Mouse (Mus musculus): ENCODE results near the gene Kcnj6. TPM values are rescaled to one million over a fixed set of nuclear protein-coding genes. Genes with fewer than 3 reads are reported as not detected.

The Kcnj6 gene
- polyA plus RNA-seq, 1 experiment from 2014 or later, result 3.3 TPM

DNA sequence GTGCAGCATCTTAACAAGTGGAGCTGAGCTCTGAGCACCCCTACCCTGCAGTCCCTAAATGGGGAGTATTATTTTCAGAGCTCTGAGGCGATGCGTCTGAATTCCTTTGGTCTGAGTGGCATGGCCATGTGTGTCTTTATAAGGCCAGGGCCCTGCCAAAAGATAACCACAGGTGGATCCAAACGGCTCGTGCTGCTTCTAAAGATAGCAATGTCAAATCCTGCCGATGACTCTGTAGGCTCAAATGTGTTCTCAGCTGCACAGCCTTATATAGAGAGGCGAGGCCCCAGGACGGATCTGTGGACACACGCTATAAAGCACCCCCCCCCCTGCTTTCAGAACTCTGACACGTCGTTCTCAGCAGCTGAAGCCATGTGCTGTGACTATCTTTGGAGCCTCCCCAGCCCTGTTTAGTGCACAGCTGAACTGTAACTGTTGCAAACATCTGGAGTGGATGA, 275.9 kb downstream of the Kcnj6 start:
- H3K9me3 ChIP-seq (ENCODE audit: control insufficient read depth, low read length), result no peaks in the 10 kb centered on the region
- ATAC-seq (ENCODE audit: low FRiP score, low TSS enrichment), result no peak
- H3K4me2 ChIP-seq (ENCODE audit: low read length), result no peak overlapping the region
- H3K27me3 ChIP-seq (ENCODE audit: control insufficient read depth, insufficient read depth, low read length), result no peaks in the 10 kb centered on the region
- WGBS, result 83% methylated on average over 10 of the region's 10 CpGs
- no peak overlapping the region for H3K4me3 ChIP-seq (replicated peaks; ENCODE audit: low read depth, low read length)
- no peak overlapping the region for H3K9ac ChIP-seq (replicated peaks; ENCODE audit: low read length)
- no peak overlapping the region for H3K27ac ChIP-seq (replicated peaks; ENCODE audit: low read depth, low read length)
- H3K4me1 ChIP-seq (ENCODE audit: control insufficient read depth, insufficient read depth, low read length), result peaks cover 6% of the 10 kb centered on the region; the same call in 1 of the 2 replicates
- DNase-seq, result no peak
- no peaks in the 10 kb centered on the region for H3K36me3 ChIP-seq (ENCODE audit: control insufficient read depth, insufficient read depth, low read length)

DNA sequence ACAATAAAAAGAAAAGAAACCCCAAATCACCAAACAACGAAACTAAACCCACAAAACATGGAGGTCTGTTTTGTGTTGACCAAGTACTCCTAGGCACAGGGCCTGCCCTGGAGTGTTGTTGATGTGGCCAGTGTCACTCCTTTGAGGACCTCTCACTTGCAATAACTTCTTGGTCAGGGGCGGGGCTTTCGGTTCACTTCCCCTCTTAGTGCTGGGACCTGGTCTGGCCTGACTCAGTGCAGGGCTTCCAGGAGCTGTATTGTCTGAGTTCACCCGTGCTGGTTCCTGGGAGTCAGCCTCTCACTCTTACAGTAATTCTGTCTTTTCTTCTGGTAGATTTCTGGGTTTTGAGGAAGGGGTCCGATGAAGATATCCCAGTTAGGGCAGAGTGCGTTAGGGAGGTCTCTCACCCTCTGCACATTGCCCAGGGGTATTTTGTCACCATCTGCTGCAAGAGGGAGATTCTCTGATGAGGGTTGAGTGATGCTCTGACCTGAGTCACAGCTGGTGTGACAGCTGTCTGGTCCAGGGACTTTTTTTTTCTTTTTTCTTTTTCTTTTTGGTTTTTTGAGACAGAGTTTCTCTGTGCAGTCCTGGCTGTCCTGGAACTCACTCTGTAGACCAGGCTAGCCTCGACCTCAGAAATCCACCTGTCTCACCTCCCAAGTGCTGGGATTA, 276.9 kb downstream of the Kcnj6 start:
- WGBS, result 75% methylated on average over 7 of the region's 7 CpGs
- DNase-seq, result no peak

DNA sequence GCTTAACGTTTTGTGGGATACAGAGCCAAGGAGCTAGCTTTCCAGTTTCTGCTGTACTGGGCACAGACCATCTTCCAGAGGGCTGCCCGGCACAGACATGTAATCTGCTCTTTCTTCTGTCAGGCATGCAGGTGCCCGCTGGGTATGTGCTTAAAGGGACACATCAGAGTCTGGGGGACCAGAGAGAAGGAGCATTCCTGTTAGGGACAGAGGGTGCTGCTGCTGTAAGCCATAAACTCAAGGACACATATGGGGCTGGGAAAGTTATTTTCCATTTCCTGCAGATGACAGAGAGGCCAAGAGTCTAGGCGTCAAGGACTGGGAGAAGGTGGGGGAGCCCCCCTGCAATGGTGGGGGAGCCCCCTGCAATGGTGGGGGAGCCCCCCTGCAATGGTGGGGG, 278.0 kb downstream of the Kcnj6 start:
- ATAC-seq (ENCODE audit: low FRiP score, low TSS enrichment) (no peak), DNase-seq (no peak)
- H3K4me2 ChIP-seq (ENCODE audit: low read length), result no peak overlapping the region
- WGBS, result 84% methylated on average over 4 of the region's 4 CpGs
- H3K4me3 ChIP-seq (replicated peaks; ENCODE audit: low read depth, low read length), result no peak overlapping the region
- no peaks in the 10 kb centered on the region for H3K9me3 ChIP-seq (ENCODE audit: control insufficient read depth, low read length)
- no peaks in the 10 kb centered on the region for H3K36me3 ChIP-seq (ENCODE audit: control insufficient read depth, insufficient read depth, low read length)
- no peaks in the 10 kb centered on the region for H3K27me3 ChIP-seq (ENCODE audit: control insufficient read depth, insufficient read depth, low read length)
- H3K27ac ChIP-seq (replicated peaks; ENCODE audit: low read depth, low read length), result no peak overlapping the region
- H3K9ac ChIP-seq (replicated peaks; ENCODE audit: low read length), result no peak overlapping the region
- H3K4me1 ChIP-seq (ENCODE audit: control insufficient read depth, insufficient read depth, low read length), result peaks cover 3% of the 10 kb centered on the region; the same call in 1 of the 2 replicates

More for the DNA sequence above, 276.9 kb downstream of the Kcnj6 start:
- H3K9me3 ChIP-seq (ENCODE audit: control insufficient read depth, low read length), result no peaks in the 10 kb centered on the region
- no peak overlapping the region for H3K4me3 ChIP-seq (replicated peaks; ENCODE audit: low read depth, low read length)
- H3K4me1 ChIP-seq (ENCODE audit: control insufficient read depth, insufficient read depth, low read length), result peaks cover 6% of the 10 kb centered on the region; the same call in 1 of the 2 replicates
- H3K4me2 ChIP-seq (ENCODE audit: low read length), result no peak overlapping the region
- no peaks in the 10 kb centered on the region for H3K36me3 ChIP-seq (ENCODE audit: control insufficient read depth, insufficient read depth, low read length)
- ATAC-seq (ENCODE audit: low FRiP score, low TSS enrichment), result no peak
- H3K9ac ChIP-seq (replicated peaks; ENCODE audit: low read length), result no peak overlapping the region
- no peak overlapping the region for H3K27ac ChIP-seq (replicated peaks; ENCODE audit: low read depth, low read length)
- no peaks in the 10 kb centered on the region for H3K27me3 ChIP-seq (ENCODE audit: control insufficient read depth, insufficient read depth, low read length)

DNA sequence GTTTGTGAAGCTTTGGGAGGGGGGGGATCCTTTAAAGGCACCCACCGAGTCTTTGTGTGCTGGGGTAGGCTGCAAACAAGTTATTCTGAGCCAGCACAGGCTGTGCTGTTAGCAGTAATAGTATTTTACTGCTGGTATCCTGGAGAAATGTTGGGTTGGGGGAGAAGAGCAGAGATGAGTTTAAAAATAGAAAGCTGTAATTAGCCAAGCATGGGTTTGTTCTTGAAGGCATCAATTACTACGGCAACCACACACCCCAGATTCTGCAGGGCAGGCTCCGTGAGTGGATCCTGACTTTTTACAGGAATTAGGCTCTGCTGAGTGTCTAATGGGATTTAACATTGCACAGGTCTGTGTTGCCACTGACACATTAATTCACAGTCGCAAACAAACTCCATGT, 278.6 kb downstream of the Kcnj6 start:
- Histone ChIP-seq H3K4me2 (ENCODE audit: low read length) (no peak overlapping the region), H3K4me1 (ENCODE audit: control insufficient read depth, insufficient read depth, low read length) (peaks cover 3% of the 10 kb centered on the region; the same call in 1 of the 2 replicates), H3K9ac (replicated peaks; ENCODE audit: low read length) (no peak overlapping the region), H3K27me3 (ENCODE audit: control insufficient read depth, insufficient read depth, low read length) (no peaks in the 10 kb centered on the region), H3K9me3 (ENCODE audit: control insufficient read depth, low read length) (no peaks in the 10 kb centered on the region), H3K4me3 (replicated peaks; ENCODE audit: low read depth, low read length) (no peak overlapping the region), H3K36me3 (ENCODE audit: control insufficient read depth, insufficient read depth, low read length) (no peaks in the 10 kb centered on the region), H3K27ac (replicated peaks; ENCODE audit: low read depth, low read length) (no peak overlapping the region)
- no peak for ATAC-seq (ENCODE audit: low FRiP score, low TSS enrichment)
- DNase-seq, result no peak
- 61% methylated on average over 4 of the region's 4 CpGs for WGBS

DNA sequence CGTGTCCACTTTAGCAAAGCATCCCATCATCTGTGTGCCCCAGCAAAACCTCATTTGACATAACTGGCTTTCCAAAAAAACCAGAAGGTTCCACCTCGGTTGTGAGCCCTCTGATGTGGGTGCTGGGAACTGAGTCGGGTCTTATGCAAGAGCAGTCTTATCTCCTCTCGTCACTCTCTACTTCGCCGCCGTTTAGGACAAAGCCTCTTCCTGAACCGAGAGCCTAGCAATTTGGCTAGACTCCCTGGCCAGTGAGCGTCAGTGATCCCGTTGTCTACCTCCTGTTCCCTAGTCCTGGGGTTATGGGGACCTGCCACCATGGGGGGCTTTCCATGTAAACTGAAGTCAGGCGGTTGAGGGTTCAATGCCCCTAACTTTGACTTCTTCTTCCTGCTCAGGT, 280.4 kb downstream of the Kcnj6 start:
- WGBS, result 92% methylated on average over 11 of the region's 11 CpGs
- Histone ChIP-seq H3K4me3 (replicated peaks; ENCODE audit: low read depth, low read length) (no peak overlapping the region), H3K4me2 (ENCODE audit: low read length) (no peak overlapping the region), H3K27ac (replicated peaks; ENCODE audit: low read depth, low read length) (no peak overlapping the region), H3K9ac (replicated peaks; ENCODE audit: low read length) (no peak overlapping the region), H3K36me3 (ENCODE audit: control insufficient read depth, insufficient read depth, low read length) (no peaks in the 10 kb centered on the region), H3K27me3 (ENCODE audit: control insufficient read depth, insufficient read depth, low read length) (no peaks in the 10 kb centered on the region), H3K4me1 (ENCODE audit: control insufficient read depth, insufficient read depth, low read length) (no peaks in the 10 kb centered on the region), H3K9me3 (ENCODE audit: control insufficient read depth, low read length) (no peaks in the 10 kb centered on the region)
- ATAC-seq (ENCODE audit: low FRiP score, low TSS enrichment) (no peak), DNase-seq (no peak)

DNA sequence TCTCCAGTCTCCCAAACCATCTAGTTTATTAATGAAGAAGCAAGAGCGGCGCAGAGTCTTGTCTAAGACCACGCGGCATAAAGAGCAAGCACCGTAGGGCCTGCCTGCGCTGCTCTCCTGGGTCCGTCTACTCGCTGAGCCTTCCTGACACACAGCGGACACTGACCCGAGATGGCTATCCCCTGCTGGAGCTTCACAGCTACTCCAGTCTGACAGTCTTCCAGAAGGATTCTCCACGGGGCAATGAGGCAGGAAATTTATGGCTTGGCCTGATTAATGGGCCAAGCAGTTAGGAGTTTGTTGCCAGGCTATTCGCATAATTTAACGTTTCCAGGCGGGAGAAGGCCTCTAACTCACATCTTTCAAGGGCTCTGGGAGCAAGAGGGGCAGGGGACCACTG, 283.0 kb downstream of the Kcnj6 start:
- Histone ChIP-seq H3K9me3 (ENCODE audit: control insufficient read depth, low read length) (no peaks in the 10 kb centered on the region), H3K27ac (replicated peaks; ENCODE audit: low read depth, low read length) (no peak overlapping the region), H3K4me2 (ENCODE audit: low read length) (no peak overlapping the region), H3K36me3 (ENCODE audit: control insufficient read depth, insufficient read depth, low read length) (no peaks in the 10 kb centered on the region), H3K9ac (replicated peaks; ENCODE audit: low read length) (no peak overlapping the region), H3K4me1 (ENCODE audit: control insufficient read depth, insufficient read depth, low read length) (no peaks in the 10 kb centered on the region), H3K4me3 (replicated peaks; ENCODE audit: low read depth, low read length) (no peak overlapping the region), H3K27me3 (ENCODE audit: control insufficient read depth, insufficient read depth, low read length) (no peaks in the 10 kb centered on the region)
- DNase-seq (no peak), ATAC-seq (ENCODE audit: low FRiP score, low TSS enrichment) (no peak)
- WGBS, result 72% methylated on average over 14 of the region's 14 CpGs

DNA sequence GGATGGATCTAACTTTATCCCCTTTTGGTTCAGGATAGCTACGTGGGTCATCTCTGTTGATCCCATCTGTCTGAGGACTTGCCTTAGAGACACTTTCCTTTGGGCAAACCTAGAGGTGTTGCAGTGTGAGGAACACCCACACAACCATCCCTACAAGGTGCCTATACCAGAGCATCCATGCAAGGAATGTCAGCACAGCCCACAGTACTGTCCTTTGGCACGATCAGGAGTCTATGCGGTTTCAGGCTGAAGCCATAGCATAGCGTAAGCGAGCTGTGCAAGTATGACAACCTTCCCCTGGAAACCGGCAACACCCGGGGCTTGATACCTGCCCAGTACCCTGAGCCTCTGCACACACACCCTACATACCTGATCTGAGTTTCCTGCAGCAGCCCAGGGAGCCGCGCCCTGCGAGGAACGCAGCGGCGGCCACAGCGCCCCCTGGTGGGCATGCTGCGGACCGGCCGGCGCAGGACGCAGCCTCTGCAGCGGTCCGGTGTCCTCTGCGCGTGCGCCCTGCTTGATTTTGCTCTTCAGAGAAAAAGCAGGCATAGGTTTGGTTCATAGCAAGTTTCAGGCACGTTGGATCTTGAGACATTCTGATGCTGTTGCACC, 283.9 kb downstream of the Kcnj6 start:
- Histone ChIP-seq H3K27ac (replicated peaks; ENCODE audit: low read depth, low read length) (no peak overlapping the region), H3K9ac (replicated peaks; ENCODE audit: low read length) (peak overlapping the region; percentile 34; the same call in 1 of the 2 replicates), H3K9me3 (ENCODE audit: control insufficient read depth, low read length) (no peaks in the 10 kb centered on the region), H3K4me3 (replicated peaks; ENCODE audit: low read depth, low read length) (peak overlapping the region; percentile 24), H3K36me3 (ENCODE audit: control insufficient read depth, insufficient read depth, low read length) (no peaks in the 10 kb centered on the region), H3K27me3 (ENCODE audit: control insufficient read depth, insufficient read depth, low read length) (no peaks in the 10 kb centered on the region), H3K4me2 (ENCODE audit: low read length) (peak overlapping the region; percentile 56), H3K4me1 (ENCODE audit: control insufficient read depth, insufficient read depth, low read length) (no peaks in the 10 kb centered on the region)
- DNase-seq (peak; percentile 93), ATAC-seq (ENCODE audit: low FRiP score, low TSS enrichment) (peak; percentile 71)
- WGBS, result 9% methylated on average over 25 of the region's 25 CpGs

DNA sequence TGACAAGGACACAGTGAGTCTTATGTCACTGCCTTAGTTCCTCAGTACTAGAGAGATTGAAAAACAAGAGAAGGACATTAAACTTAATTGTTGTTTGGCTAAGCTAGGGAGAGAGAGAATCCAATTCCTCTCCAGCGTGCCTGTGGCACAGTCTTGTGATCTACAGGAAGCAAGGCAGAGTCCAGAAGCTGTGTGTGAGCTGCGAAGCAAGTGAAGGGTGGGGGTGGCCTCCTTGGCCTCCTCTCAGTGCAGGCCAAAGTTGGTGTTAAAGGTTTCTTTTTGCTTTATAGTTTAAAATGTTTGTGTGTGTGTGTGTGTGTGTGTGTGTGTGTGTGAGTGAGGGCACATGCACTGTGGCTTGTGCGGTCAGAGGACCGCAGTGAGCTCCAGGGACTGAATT, 295.5 kb downstream of the Kcnj6 start:
- 94% methylated on average over 4 of the region's 4 CpGs for WGBS
- H3K27ac ChIP-seq (replicated peaks; ENCODE audit: low read depth, low read length), result no peak overlapping the region
- no peaks in the 10 kb centered on the region for H3K36me3 ChIP-seq (ENCODE audit: control insufficient read depth, insufficient read depth, low read length)
- no peaks in the 10 kb centered on the region for H3K4me1 ChIP-seq (ENCODE audit: control insufficient read depth, insufficient read depth, low read length)
- DNase-seq (no peak), ATAC-seq (ENCODE audit: low FRiP score, low TSS enrichment) (no peak)
- H3K4me2 ChIP-seq (ENCODE audit: low read length), result no peak overlapping the region
- no peak overlapping the region for H3K4me3 ChIP-seq (replicated peaks; ENCODE audit: low read depth, low read length)
- H3K9me3 ChIP-seq (ENCODE audit: control insufficient read depth, low read length), result no peaks in the 10 kb centered on the region
- H3K9ac ChIP-seq (replicated peaks; ENCODE audit: low read length), result no peak overlapping the region
- no peaks in the 10 kb centered on the region for H3K27me3 ChIP-seq (ENCODE audit: control insufficient read depth, insufficient read depth, low read length)

DNA sequence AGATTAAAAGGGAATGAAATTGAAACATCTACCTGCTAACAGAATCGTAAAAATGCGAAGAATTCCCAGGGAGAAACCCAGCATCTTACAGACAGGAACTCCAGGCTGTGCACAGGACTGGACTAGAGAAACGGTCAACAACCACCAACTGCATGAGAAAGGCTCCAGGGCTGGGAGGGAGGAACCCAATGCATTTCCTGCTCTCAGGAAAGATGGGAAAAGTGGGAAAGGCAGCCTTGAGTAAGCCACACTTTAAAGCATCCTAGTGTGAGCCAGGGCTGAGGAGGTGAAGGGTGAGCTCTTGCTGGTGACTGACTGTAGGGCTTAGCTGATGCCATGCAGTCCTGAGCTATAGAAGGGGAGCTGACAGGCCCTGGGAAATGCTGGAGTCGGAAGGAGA, 296.4 kb downstream of the Kcnj6 start:
- H3K27me3 ChIP-seq (ENCODE audit: control insufficient read depth, insufficient read depth, low read length), result no peaks in the 10 kb centered on the region
- DNase-seq, result no peak
- no peak overlapping the region for H3K27ac ChIP-seq (replicated peaks; ENCODE audit: low read depth, low read length)
- H3K36me3 ChIP-seq (ENCODE audit: control insufficient read depth, insufficient read depth, low read length), result no peaks in the 10 kb centered on the region
- no peak overlapping the region for H3K4me2 ChIP-seq (ENCODE audit: low read length)
- no peaks in the 10 kb centered on the region for H3K9me3 ChIP-seq (ENCODE audit: control insufficient read depth, low read length)
- WGBS, result 92% methylated on average over 4 of the region's 4 CpGs
- ATAC-seq (ENCODE audit: low FRiP score, low TSS enrichment), result no peak
- no peaks in the 10 kb centered on the region for H3K4me1 ChIP-seq (ENCODE audit: control insufficient read depth, insufficient read depth, low read length)
- H3K9ac ChIP-seq (replicated peaks; ENCODE audit: low read length), result no peak overlapping the region
- H3K4me3 ChIP-seq (replicated peaks; ENCODE audit: low read depth, low read length), result no peak overlapping the region

All from midbrain, embryonic 14.5 days (tissue).